Mouse (Mus musculus): ENCODE measurements at regions not wholly inside any gene's neighbourhood (a gene's known extent, or its start where the extent isn't known, plus 50 kb on each side); places are given as distances from the start of the nearest gene placed in this dataset.

- H3K36me3 ChIP-seq: no peaks in the 10 kb centered on the region
- H3K27ac ChIP-seq: no peak overlapping the region
- no peak for DNase-seq (ENCODE audit: low spot score)
- H3K27me3 ChIP-seq (ENCODE audit: insufficient read depth, poor library complexity, severe bottlenecking): peaks cover 33% of the 10 kb centered on the region
- H3K9me3 ChIP-seq: no peaks in the 10 kb centered on the region
- peaks cover 23% of the 10 kb centered on the region for H3K4me1 ChIP-seq (replicated peaks)
- H3K4me3 ChIP-seq: no peak overlapping the region
- WGBS: 50% methylated on average over 7 of the region's 7 CpGs
Measured at GRCm38 (mm10) chr5:118951067-118951466, 390.6 kb downstream of the Med13l start.

DNA sequence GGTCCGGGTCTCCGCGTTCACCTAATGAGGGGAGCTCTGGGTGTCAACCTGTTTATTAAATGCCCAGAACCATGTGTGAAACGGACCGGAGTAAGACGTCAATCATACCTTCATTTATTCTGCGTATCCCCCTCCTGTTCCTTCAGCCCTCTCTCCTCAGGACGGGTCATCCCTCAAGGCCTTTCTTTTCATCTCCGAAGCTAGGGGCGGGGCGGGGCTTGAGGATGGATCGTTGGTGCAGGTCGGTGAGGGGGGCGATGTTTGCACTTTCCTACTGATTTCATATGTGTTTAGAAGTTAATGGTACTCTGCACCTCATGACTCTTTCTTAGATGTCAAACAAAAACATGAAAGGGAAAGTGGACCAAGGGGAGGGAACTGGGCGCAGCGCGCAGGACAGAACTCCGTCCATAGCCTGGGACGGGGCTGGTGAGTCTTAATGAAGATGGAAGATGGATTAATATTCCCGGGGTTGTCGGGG is 400.1 kb downstream of the Med13l start:
- WGBS: 84% methylated on average over 21 of the region's 21 CpGs
- Histone ChIP-seq H3K36me3 (no peaks in the 10 kb centered on the region), H3K27ac (no peak overlapping the region), H3K4me1 (replicated peaks) (peaks cover 10% of the 10 kb centered on the region), H3K4me3 (no peak overlapping the region), H3K27me3 (ENCODE audit: insufficient read depth, poor library complexity, severe bottlenecking) (peaks cover 10% of the 10 kb centered on the region), H3K9me3 (0 out of 2 replicates have a peak, but pooled peaks cover 5% of the 10 kb centered on the region)
- no peak for DNase-seq (ENCODE audit: low spot score)

DNA sequence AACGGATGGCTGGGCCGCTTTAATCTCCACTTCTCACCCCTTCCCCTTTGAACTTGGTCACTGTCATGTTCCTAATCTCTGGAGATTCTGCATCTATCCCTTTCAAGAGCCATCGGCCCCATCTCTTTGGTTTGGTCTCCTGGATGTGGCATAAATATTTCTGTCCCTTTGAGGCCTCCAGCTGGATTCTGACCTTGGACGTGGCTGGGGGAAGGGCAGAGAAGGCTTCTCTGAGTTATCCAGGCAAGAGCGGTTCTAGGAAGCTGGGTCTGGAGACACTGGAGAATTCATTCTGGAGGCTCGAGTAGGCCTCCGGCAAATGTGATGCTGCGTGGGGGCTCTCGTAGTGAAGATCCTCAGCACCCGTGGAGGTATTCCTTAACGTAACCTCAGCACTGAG is 400.6 kb downstream of the Med13l start:
- Histone ChIP-seq H3K27me3 (ENCODE audit: insufficient read depth, poor library complexity, severe bottlenecking) (peaks cover 10% of the 10 kb centered on the region), H3K27ac (no peak overlapping the region), H3K4me1 (replicated peaks) (peaks cover 10% of the 10 kb centered on the region), H3K4me3 (no peak overlapping the region), H3K9me3 (0 out of 2 replicates have a peak, but pooled peaks cover 5% of the 10 kb centered on the region), H3K36me3 (no peaks in the 10 kb centered on the region)
- no peak for DNase-seq (ENCODE audit: low spot score)
- WGBS: 84% methylated on average over 11 of the region's 11 CpGs

DNA sequence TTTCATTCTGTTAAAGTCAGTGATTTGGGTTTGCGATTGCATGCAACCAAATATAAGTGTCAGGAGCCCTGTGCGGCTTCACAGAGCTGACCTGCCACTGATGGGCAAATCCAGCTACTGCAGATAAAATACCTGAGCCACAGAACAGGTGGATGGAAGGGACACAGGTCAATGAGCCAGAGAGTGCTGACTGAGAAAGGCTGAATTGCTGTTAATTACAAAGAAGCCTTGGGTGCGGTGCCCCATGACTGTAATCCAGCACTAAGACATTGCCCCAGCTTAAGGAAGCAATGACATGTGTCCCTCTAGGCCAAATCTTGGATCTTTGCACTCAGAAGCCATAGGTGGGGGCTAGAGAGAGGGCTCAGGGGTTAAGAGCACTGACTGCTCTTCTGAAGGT is 401.7 kb downstream of the Med13l start:
- H3K9me3 ChIP-seq: 0 out of 2 replicates have a peak, but pooled peaks cover 5% of the 10 kb centered on the region
- WGBS: 84% methylated on average over 3 of the region's 3 CpGs
- H3K4me3 ChIP-seq: no peak overlapping the region
- peaks cover 4% of the 10 kb centered on the region for H3K4me1 ChIP-seq (replicated peaks)
- peaks cover 8% of the 10 kb centered on the region for H3K27me3 ChIP-seq (ENCODE audit: insufficient read depth, poor library complexity, severe bottlenecking)
- H3K27ac ChIP-seq: no peak overlapping the region
- DNase-seq (ENCODE audit: low spot score): no peak
- H3K36me3 ChIP-seq: no peaks in the 10 kb centered on the region

- Histone ChIP-seq H3K4me1 (replicated peaks) (peaks cover 3% of the 10 kb centered on the region; the same call in 1 of the 2 replicates), H3K9me3 (0 out of 2 replicates have a peak, but pooled peaks cover 5% of the 10 kb centered on the region), H3K36me3 (no peaks in the 10 kb centered on the region), H3K27me3 (ENCODE audit: insufficient read depth, poor library complexity, severe bottlenecking) (peaks cover 7% of the 10 kb centered on the region), H3K4me3 (no peak overlapping the region), H3K27ac (no peak overlapping the region)
- WGBS: 92% methylated on average over 3 of the region's 3 CpGs
- DNase-seq (ENCODE audit: low spot score): no peak
Measured at GRCm38 (mm10) chr5:118963001-118963400, 402.5 kb downstream of the Med13l start.

DNA sequence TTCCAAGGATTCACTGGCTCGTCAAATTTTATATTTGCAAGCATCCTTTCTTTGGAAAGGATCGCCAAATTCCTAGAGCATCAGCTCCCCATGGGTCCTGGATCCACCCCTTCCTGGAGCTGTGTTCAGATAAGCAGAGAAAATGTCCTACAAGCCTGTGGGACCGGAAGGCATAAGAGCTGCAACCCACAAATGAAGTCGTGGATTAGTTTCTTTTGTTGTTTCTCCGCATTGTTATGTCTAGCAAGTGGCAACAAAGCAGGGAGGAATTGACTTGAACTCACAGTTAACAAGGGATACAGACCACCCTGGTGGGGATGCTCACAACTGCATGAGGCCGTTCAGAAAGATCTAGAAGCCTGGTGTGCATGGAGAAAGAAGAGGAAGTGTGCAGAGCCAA is 406.4 kb downstream of the Med13l start:
- H3K4me1 ChIP-seq (replicated peaks): no peaks in the 10 kb centered on the region
- 64% methylated on average over 6 of the region's 6 CpGs for WGBS
- H3K27me3 ChIP-seq (ENCODE audit: insufficient read depth, poor library complexity, severe bottlenecking): peaks cover 7% of the 10 kb centered on the region
- DNase-seq (ENCODE audit: low spot score): no peak
- no peaks in the 10 kb centered on the region for H3K36me3 ChIP-seq
- no peak overlapping the region for H3K4me3 ChIP-seq
- H3K9me3 ChIP-seq: no peaks in the 10 kb centered on the region
- no peak overlapping the region for H3K27ac ChIP-seq

GRCm38 (mm10) chr5:118967718-118968117 is 407.2 kb downstream of the Med13l start:
- 85% methylated on average over 11 of the region's 11 CpGs for WGBS
- no peak for DNase-seq (ENCODE audit: low spot score)
- no peaks in the 10 kb centered on the region for H3K36me3 ChIP-seq
- H3K4me1 ChIP-seq (replicated peaks): no peaks in the 10 kb centered on the region
- no peaks in the 10 kb centered on the region for H3K9me3 ChIP-seq
- H3K27ac ChIP-seq: no peak overlapping the region
- H3K27me3 ChIP-seq (ENCODE audit: insufficient read depth, poor library complexity, severe bottlenecking): peaks cover 7% of the 10 kb centered on the region
- no peak overlapping the region for H3K4me3 ChIP-seq

DNA sequence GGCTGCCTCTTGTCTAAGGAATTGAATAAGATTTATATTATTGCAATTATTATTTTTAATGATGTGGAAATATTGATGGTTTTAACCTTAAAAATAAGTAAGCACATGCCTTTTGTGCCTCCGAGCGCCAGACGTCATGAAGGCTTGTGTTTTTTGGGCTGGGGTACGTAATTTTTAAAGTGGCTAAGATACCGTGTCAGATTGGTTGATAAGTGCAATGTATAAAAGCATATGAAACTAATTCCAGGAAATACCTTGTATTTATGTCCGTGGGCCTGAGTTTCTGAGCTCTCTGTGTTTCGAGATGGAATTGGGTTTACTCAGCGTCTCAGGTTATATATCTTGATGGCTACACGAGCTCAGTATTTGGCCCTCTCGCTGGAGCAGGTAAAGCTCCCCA is 414.7 kb downstream of the Med13l start:
- no peaks in the 10 kb centered on the region for H3K27me3 ChIP-seq (ENCODE audit: insufficient read depth, poor library complexity, severe bottlenecking)
- no peaks in the 10 kb centered on the region for H3K36me3 ChIP-seq
- H3K4me1 ChIP-seq (replicated peaks): no peaks in the 10 kb centered on the region
- no peak for DNase-seq (ENCODE audit: low spot score)
- H3K4me3 ChIP-seq: no peak overlapping the region
- H3K9me3 ChIP-seq: no peaks in the 10 kb centered on the region
- WGBS: 94% methylated on average over 10 of the region's 10 CpGs
- H3K27ac ChIP-seq: no peak overlapping the region

- Histone ChIP-seq H3K9me3 (no peaks in the 10 kb centered on the region), H3K27me3 (ENCODE audit: insufficient read depth, poor library complexity, severe bottlenecking) (0 out of 2 replicates have a peak, but pooled peaks cover 7% of the 10 kb centered on the region), H3K4me3 (no peak overlapping the region), H3K27ac (no peak overlapping the region), H3K4me1 (replicated peaks) (peaks cover 6% of the 10 kb centered on the region; the same call in 1 of the 2 replicates), H3K36me3 (no peaks in the 10 kb centered on the region)
- WGBS: 89% methylated on average over 11 of the region's 11 CpGs
- no peak for DNase-seq (ENCODE audit: low spot score)
Measured at GRCm38 (mm10) chr5:118978921-118979630, 418.6 kb downstream of the Med13l start.

DNA sequence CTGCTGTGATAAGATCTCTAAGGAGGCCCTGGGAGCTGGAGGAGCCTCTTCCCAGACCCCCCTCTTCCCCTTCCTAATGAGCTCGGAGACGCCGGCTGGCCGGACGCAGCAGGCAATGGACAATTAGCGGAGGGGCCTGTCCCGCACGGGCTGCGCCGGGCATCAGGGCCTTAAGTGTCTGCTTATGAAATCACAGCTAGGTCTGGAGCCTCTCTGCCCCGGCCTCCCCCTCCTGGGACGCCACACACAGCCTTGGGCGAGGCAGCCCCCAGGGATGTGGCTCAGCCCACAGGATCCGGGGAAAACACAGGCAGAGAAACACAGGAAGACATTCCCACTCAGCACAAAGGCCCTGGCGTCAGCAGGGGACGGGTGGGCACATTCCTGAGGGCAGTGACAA is 420.6 kb downstream of the Med13l start:
- Histone ChIP-seq H3K4me1 (replicated peaks) (peaks cover 6% of the 10 kb centered on the region; the same call in 1 of the 2 replicates), H3K27ac (peak overlapping the region; percentile 31; the same call in 1 of the 2 replicates), H3K27me3 (ENCODE audit: insufficient read depth, poor library complexity, severe bottlenecking) (peaks cover 17% of the 10 kb centered on the region; the same call in 1 of the 2 replicates), H3K9me3 (no peaks in the 10 kb centered on the region), H3K36me3 (no peaks in the 10 kb centered on the region), H3K4me3 (peak overlapping the region; percentile 3; the same call in 1 of the 2 replicates)
- peak; percentile 19 for DNase-seq (ENCODE audit: low spot score)
- WGBS: 42% methylated on average over 16 of the region's 16 CpGs

- no peak for DNase-seq (ENCODE audit: low spot score)
- Histone ChIP-seq H3K27me3 (ENCODE audit: insufficient read depth, poor library complexity, severe bottlenecking) (peaks cover 22% of the 10 kb centered on the region; the same call in 1 of the 2 replicates), H3K4me1 (replicated peaks) (peaks cover 16% of the 10 kb centered on the region), H3K4me3 (no peak overlapping the region), H3K36me3 (no peaks in the 10 kb centered on the region), H3K27ac (no peak overlapping the region), H3K9me3 (no peaks in the 10 kb centered on the region)
- 86% methylated on average over 3 of the region's 3 CpGs for WGBS
Measured at GRCm38 (mm10) chr5:118984251-118984650, 423.8 kb downstream of the Med13l start.

DNA sequence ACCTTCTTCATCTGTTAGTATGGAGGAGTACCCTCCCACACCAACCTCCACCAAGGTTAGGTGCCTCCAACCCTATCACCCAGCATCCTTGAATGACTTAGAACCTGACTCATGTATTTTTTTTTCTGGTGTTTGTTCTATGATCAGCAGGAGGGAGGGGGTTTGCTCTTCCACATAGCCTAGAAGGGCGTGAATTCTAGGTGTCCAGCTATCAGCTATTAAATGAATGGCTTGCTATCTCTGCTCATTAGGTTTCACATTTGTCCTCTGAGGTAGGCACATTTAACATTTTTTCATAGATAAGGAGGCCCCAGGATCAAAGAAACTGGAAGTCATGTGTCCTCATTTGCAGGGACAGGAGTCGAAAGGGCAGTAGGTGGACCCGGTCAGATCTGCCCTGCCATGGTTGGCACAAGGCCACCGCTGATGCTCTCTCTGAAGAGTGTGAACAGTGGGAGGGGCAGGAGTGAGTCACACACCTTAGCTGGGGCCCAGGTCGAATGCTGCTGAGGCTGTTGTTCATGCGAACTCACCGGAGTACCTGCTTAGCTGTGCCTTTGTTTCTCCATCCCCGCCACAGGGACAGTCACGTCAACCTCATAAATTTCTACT is 424.4 kb downstream of the Med13l start:
- H3K27me3 ChIP-seq (ENCODE audit: insufficient read depth, poor library complexity, severe bottlenecking): peaks cover 22% of the 10 kb centered on the region; the same call in 1 of the 2 replicates
- H3K4me3 ChIP-seq: no peak overlapping the region
- H3K9me3 ChIP-seq: no peaks in the 10 kb centered on the region
- H3K4me1 ChIP-seq (replicated peaks): peaks cover 16% of the 10 kb centered on the region
- DNase-seq (ENCODE audit: low spot score): no peak
- no peaks in the 10 kb centered on the region for H3K36me3 ChIP-seq
- WGBS: 85% methylated on average over 9 of the region's 9 CpGs
- H3K27ac ChIP-seq: no peak overlapping the region

- no peak overlapping the region for H3K4me3 ChIP-seq
- peaks cover 31% of the 10 kb centered on the region; the same call in 1 of the 2 replicates for H3K27me3 ChIP-seq (ENCODE audit: insufficient read depth, poor library complexity, severe bottlenecking)
- H3K27ac ChIP-seq: no peak overlapping the region
- H3K4me1 ChIP-seq (replicated peaks): peaks cover 19% of the 10 kb centered on the region
- H3K9me3 ChIP-seq: no peaks in the 10 kb centered on the region
- 40% methylated on average over 10 of the region's 10 CpGs for WGBS
- no peaks in the 10 kb centered on the region for H3K36me3 ChIP-seq
- DNase-seq (ENCODE audit: low spot score): peak; percentile 31
Measured at GRCm38 (mm10) chr5:118987376-118988000, 427.0 kb downstream of the Med13l start.

Data from hindbrain, embryonic 10.5 days (tissue).